Mouse (Mus musculus) layer of hippocampus, adult 9-10 months (tissue): ENCODE measurements around the gene Cap2.

Experiments
- DNase-seq: peaks from one replicate; pipeline ENCODE4 v3.0.0; 2022; ENCODE audit warnings: low spot score

Gene Cap2

DNA sequence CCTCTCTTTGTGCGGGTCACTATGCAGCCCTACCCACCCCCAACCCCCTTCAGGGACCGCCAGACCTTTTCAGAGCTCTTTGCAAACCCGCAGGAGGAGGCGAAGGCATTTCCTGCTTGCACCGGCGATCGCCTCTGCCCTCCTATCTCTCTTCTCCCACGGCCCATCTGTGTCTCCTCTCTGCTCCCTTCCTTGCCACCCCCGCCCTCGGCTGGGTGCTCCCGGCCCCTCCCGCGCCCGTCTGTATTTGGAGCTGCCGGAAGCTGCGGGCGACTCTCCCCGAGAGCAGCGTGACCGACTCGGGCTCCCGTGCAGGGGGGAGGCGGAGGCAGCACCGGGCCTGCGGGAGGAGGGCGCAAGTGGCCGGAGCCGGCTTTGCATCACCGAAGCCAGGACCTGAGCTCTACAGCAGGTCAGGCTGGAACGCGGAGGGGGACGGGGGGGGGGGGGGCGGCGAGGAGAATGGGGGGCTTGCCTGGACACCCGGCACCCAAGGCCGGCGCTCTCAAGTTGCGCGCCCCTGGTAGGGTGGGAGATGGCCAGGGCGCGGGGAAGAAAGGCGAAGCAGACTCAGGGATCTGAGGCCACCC, at the start of gene Cap2:
TSS of gene Cap2 (plus strand) at position 49 of the 590 bp plus-strand sequence.
- no peak for DNase-seq

- no peak for DNase-seq
Observed at GRCm38 (mm10) chr13:46459546-46459945, 42.1 kb upstream of the Cap2 start.

GRCm38 (mm10) chr13:46462280-46462679, 39.4 kb upstream of the Cap2 start:
- DNase-seq: no peak

DNA sequence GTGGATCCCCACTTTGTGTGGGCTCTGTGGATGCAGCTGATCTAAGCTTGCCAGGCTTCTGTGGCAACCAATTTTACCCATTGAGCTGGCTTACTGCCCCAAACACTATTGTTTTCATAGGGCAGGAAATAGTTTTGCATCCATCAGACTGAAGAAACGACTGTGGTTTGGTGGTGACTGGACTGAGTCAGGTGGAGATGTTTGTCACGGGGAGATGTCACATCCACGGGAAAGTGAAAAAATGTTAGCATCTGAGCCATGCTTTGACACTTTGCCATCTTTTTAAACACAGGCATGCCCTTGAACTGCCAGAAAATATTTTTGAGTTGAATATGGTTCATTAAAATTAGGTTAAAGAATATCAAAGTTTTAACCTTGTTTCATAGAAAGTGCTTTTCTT, 37.9 kb upstream of the Cap2 start:
- no peak for DNase-seq

DNA sequence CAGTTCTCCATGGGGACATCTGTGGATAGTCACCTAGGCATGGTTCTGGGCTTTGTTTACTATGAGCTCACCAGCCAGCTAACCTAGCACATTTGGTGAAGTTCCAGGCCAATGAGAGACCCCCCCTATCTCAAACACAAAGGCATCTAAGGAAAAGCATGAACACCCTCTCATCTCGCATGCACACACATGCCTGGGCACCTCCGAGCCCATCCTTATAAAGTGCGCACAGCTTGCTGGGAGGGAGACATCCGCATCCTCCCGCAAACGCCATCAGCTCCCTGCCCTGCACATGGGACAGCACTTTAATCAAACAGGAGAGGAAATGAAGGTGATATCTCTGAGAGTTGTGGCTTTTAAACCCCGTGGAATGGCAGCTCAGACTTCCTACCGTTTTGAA, 33.4 kb upstream of the Cap2 start:
- no peak for DNase-seq

- DNase-seq: no peak
Observed at GRCm38 (mm10) chr13:46469536-46469935, 32.1 kb upstream of the Cap2 start.

DNA sequence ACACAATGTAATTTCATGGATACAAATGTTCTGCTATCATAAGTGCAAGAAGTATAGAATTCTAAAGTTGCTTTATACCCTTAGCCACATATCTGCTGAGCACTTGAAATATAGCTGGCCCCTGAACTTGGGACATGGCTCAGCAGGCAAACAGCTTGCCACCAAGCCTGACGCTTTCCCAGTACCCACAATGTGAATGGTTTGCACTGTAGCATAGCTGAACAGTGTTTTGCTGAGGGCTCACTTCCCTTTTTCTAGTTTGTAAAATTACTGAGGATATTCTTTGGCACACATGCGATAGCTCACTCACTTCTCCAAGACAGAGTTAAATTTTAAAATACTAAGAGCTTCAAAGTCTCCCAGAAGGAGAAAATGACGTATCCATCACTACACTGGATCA, 20.4 kb upstream of the Cap2 start:
- no peak for DNase-seq

DNA sequence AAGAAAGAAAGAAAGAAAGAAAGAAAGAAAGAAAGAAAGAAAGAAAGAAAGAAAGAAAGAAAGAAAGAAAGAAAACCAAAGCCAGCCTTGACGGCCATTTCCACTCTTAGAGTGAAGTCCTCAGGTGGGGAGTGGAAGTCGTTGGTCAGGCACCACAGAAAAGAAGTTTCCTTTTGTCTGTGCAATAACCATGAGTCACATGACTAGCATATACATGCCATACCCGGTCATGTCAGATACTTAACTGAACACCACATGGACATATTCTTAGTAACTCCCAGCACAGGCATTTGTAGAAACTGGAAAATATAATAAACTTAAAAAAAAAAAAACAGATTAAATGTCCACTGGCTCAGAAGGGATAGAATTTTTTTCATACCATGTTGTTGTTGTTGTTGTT, 16.0 kb upstream of the Cap2 start:
- DNase-seq: no peak

DNA sequence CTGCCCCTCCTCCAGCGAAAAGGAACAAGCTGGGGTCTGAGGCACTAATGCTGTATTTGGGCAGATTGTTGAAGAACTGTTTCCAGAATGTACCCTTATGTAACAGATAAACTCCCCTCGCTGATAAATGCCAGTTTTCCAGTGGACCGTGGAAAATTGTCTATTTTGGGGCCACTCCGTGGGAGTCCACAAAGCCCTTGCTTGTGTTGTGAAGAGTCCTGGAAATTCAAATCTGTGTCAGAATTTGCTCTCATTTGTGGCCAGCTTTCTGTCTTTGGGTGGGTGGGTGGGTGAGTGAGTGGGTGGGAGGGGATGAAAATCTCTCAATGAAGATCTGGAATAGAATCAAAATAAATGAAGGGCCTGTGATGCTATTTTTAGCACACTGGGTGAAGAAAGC, 13.5 kb upstream of the Cap2 start:
- no peak for DNase-seq

- DNase-seq: no peak
Observed at GRCm38 (mm10) chr13:46490644-46491043, 11.0 kb upstream of the Cap2 start.

DNA sequence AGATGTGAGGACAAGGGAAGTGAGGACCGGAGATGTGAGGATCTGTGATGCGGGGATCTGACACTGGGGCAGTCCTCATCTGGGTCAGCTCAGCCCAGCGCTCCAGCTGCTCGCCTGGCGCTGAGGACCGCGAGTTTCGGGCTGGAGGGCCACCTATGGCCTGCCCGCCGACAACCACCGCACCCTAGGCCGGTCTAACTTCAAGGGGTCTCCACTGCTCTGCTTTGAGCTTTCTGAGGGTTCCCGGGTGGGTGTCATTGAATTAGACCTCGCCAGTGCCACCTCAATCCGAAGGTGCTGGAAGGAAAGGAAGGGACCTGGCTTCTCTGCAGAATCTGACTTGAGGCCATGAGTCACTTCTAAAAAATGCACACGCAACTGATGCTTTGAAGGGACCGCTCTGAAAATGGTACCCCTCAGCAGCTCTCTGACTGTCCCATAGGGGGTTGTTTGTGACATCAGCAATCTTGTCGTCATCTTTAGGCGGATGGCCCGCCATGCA, 793 bp downstream of the Cap2 start:
- DNase-seq: no peak

- DNase-seq: no peak
Observed at GRCm38 (mm10) chr13:46507944-46508343, 6.3 kb downstream of the Cap2 start.

GRCm38 (mm10) chr13:46508823-46509222, 7.2 kb downstream of the Cap2 start:
- no peak for DNase-seq

DNA sequence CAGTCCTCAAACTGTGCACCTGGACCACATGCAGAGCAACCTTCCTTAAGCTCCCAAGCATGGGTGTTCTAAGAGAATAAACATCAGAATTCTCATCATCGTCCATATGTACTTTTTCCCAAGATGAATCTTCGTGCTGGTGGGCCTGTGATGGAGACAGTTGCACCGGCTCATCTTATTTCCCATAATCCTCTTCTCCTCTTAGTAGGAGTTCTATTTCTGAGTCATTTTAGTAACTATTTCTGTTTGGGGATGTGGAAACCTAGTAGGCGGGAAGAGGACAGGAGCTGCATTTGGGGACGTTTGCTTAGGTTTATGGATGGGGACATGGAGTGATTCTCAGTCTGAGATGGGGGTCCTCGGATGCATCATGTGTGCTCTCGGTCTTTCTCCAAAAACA, 8.8 kb downstream of the Cap2 start:
- DNase-seq: no peak

- no peak for DNase-seq
Observed at GRCm38 (mm10) chr13:46514484-46514883, 12.8 kb downstream of the Cap2 start.

DNA sequence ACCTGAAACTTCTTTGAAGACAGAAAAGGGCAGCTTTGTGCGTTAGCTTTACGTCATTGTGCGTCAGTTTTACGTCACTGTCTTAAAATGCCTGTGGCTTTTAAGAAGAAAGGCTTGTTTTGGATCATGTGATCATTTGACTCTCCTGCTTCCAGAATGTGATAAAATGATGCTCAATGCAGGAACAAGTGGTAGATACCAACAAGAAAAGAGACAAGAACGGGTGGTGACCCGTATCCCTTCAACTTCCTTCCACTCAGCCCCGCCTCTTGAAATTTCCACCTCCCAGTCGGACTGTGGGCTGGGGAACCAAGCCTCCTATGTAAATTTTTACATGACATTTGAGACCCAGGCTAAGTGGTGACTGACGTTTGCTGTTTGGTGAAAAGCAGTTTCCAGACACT, 13.5 kb downstream of the Cap2 start:
- no peak for DNase-seq

GRCm38 (mm10) chr13:46515524-46515923, 13.9 kb downstream of the Cap2 start:
- no peak for DNase-seq

- no peak for DNase-seq
Observed at GRCm38 (mm10) chr13:46516183-46516582, 14.5 kb downstream of the Cap2 start.

DNA sequence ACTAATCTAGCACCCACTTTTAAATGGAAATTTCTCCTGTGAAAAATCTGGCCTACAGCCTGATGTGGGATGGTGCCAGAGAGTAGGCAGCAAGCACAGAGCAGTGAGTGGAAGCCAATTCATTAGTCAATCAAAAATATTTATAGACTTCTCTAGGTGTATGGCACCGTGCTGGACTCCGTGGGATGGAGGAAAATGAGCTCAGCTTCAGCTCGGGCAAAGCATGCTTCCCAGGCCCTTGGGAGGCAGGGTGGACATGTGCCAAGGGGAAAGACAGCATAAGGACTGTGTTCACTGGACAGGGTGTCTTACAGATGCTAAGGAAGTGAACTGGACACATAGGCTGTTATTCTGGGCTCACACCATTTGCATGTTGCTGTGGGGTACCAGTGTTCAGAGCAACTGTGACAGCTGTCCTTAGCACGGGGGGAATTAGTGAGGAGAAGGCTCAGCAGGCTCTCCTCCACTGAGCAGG, 15.6 kb downstream of the Cap2 start:
- peak; percentile 72 for DNase-seq

DNA sequence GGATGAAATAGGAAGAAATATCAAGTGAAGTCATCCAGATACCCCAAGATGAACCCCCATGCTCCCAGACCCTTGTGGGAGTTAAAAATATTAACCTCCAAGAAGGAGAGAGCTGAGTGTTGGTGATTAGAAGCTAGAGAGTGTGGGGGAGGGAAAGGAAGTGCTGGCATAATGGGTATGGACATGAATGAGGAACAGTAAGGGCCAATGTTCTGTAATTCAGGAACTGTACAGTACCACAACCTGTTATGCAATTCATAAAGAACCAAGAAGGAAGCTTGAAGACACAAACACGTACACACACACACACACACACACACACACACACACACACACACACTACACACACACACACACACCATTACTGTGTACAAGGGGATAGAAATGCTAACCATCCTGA, 19.8 kb downstream of the Cap2 start:
- DNase-seq: no peak

DNA sequence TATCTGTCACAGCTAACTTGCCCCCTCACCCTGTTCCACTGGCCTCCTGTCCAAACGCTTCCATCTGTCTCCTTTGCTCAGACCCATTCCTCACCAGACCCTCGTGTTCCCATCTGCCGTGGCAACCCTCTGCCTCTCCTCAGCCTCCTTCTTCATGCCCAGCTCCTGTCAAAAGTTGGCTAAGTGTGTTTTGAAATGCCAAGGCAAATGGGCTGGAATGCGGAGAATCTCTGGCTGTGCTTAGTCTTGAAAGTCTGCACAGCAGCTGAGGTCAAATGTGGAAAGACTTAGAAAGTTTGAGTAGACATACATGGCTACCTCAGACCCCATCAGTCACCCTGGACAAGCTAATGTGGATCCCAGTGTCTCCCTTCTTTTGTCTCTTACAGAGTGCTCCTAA, 21.1 kb downstream of the Cap2 start:
- DNase-seq: no peak

DNA sequence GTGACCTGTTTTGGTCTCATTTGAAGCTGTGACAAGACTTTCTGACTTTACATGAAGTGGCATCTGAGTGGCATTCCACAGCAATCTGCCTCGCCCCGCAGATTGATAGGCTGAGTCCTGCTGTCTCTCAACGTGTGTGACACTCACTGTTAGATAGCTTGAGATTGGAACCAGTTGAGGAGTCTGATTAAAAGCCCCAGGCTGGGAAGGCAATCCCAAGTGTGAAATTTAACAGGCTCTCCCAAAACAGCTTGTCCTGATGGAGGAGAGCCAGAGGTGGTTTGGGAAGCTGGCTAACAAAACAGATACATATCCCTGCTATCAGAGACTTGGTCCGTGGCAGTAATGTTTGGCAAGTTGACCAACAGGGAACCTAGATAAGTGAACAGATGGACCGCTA, 21.6 kb downstream of the Cap2 start:
- DNase-seq: no peak

DNA sequence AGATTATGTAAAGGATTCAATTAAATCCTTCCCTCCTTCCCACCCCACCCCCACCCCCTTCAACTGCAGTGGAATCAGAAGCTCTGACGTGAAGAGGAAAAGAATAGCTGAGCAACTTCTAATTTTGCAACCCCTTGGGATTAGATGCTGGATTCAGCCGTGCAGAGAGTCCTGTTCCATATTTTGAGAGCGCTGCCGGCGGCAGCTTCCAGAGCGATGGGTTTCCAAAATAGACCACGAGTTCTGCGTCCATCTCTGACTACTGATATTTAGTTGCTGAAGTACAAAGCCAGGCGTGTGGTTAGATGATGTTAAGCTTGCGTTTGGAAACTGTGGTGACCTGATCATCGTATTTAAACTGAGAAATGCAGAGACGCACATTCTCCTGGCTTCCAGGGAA, 22.1 kb downstream of the Cap2 start:
- DNase-seq: no peak
